Comparison of ENCODE assay signal across 25 mouse cellular contexts in genomic region chr16:7158856-7159826, GRCm38 (mm10).
DNase-seq lines count a peak whose midpoint lies in the region; ATAC-seq and TF ChIP-seq lines count a peak whose summit lies in the region.
"Had no signal": no experiment of that assay in that cellular context is flagged by ENCODE, and none has a peak within 500 bp of the region (broad histone marks: within the 10 kb centered on the region; RNA-seq: fewer than 3 reads in every experiment).

No protein-coding gene starts in this region.

- no peak for TF ChIP-seq CTCF in layer of hippocampus, adult 2 months (conservative IDR thresholded peaks at IDR 0.05)
- no peak for TF ChIP-seq CTCF in cerebellum, adult 2 months (IDR thresholded peaks at IDR 0.05; ENCODE audit: borderline replicate concordance, insufficient read depth, low read depth, low read length)
- no peak for TF ChIP-seq CTCF in lung, postnatal 0 days (IDR thresholded peaks at IDR 0.05)

- TF ChIP-seq EP300 in lung, postnatal 0 days (IDR thresholded peaks at IDR 0.05), result no peak

- peak; percentile 47 for ATAC-seq in forebrain, embryonic 14.5 days
- no peak for ATAC-seq in forebrain, embryonic 11.5 days (replicated peaks; ENCODE audit: low FRiP score)
- ATAC-seq in hindbrain, embryonic 14.5 days (ENCODE audit: low FRiP score), result no peak
- ATAC-seq in neural tube, embryonic 14.5 days (ENCODE audit: low read depth), result no peak; the same call in 1 of the 2 replicates
- ATAC-seq in lung, postnatal 0 days, result no peak
- ATAC-seq: CD4-positive, CD25-positive, alpha-beta regulatory T cell, adult 4 months; intestine, embryonic 16.5 days; Patski had no signal

- peaks cover 3% of the 10 kb centered on the region; the same call in 1 of the 2 replicates for H3K4me1 ChIP-seq in forebrain, embryonic 14.5 days (ENCODE audit: control insufficient read depth, insufficient read depth, low read length)
- H3K4me1 ChIP-seq in forebrain, embryonic 11.5 days (replicated peaks; ENCODE audit: control insufficient read depth, insufficient read depth, low read length), result peaks cover 3% of the 10 kb centered on the region; the same call in 1 of the 2 replicates
- peaks cover 31% of the 10 kb centered on the region for H3K4me1 ChIP-seq in hindbrain, embryonic 14.5 days (replicated peaks; ENCODE audit: control insufficient read depth, insufficient read depth, low read length)
- H3K4me1 ChIP-seq in neural tube, embryonic 14.5 days (ENCODE audit: control insufficient read depth, insufficient read depth, low read length), result peaks cover 32% of the 10 kb centered on the region
- H3K4me1 ChIP-seq in cerebellum, adult 2 months (ENCODE audit: control insufficient read depth, insufficient read depth, low read length), result peaks cover 5% of the 10 kb centered on the region; the same call in 1 of the 2 replicates
- H3K4me1 ChIP-seq in lung, postnatal 0 days (ENCODE audit: insufficient read depth, low read depth, low read length), result no peaks in the 10 kb centered on the region
- H3K4me1 ChIP-seq: embryonic facial prominence, embryonic 15.5 days; lung, embryonic 15.5 days; neural tube, embryonic 12.5 days; stomach, embryonic 15.5 days had no signal

- H3K4me2 ChIP-seq in forebrain, embryonic 14.5 days (ENCODE audit: low read length), result no peak overlapping the region
- no peak overlapping the region for H3K4me2 ChIP-seq in forebrain, embryonic 11.5 days (ENCODE audit: low read depth, low read length, severe bottlenecking)
- H3K4me2 ChIP-seq in hindbrain, embryonic 14.5 days (replicated peaks), result no peak overlapping the region
- no peak overlapping the region for H3K4me2 ChIP-seq in neural tube, embryonic 14.5 days (ENCODE audit: low read depth, low read length)
- H3K4me2 ChIP-seq in lung, postnatal 0 days (replicated peaks; ENCODE audit: low read depth, low read length), result no peak overlapping the region
- H3K4me2 ChIP-seq: embryonic facial prominence, embryonic 15.5 days; kidney, embryonic 15.5 days; lung, embryonic 15.5 days; neural tube, embryonic 12.5 days; stomach, embryonic 15.5 days had no signal

- WGBS in forebrain, embryonic 14.5 days, result 43% methylated on average over 8 of the region's 8 CpGs
- 60% methylated on average over 8 of the region's 8 CpGs for WGBS in forebrain, embryonic 11.5 days
- 57% methylated on average over 8 of the region's 8 CpGs for WGBS in hindbrain, embryonic 14.5 days
- WGBS in neural tube, embryonic 14.5 days, result 53% methylated on average over 8 of the region's 8 CpGs
- 78% methylated on average over 8 of the region's 8 CpGs for WGBS in cerebellum, adult 2 months
- WGBS in lung, postnatal 0 days, result 73% methylated on average over 8 of the region's 8 CpGs

- H3K9me3 ChIP-seq in forebrain, embryonic 14.5 days (replicated peaks; ENCODE audit: control insufficient read depth, low read length), result no peaks in the 10 kb centered on the region
- H3K9me3 ChIP-seq in forebrain, embryonic 11.5 days (ENCODE audit: control insufficient read depth, low read length), result no peaks in the 10 kb centered on the region
- no peaks in the 10 kb centered on the region for H3K9me3 ChIP-seq in hindbrain, embryonic 14.5 days (ENCODE audit: control insufficient read depth, low read length)
- no peaks in the 10 kb centered on the region for H3K9me3 ChIP-seq in neural tube, embryonic 14.5 days (ENCODE audit: control insufficient read depth, low read length)
- H3K9me3 ChIP-seq in lung, postnatal 0 days (ENCODE audit: low read length), result no peaks in the 10 kb centered on the region
- H3K9me3 ChIP-seq: embryonic facial prominence, embryonic 15.5 days; kidney, embryonic 15.5 days; lung, embryonic 15.5 days; neural tube, embryonic 12.5 days; stomach, embryonic 15.5 days had no signal

- H3K27ac ChIP-seq in forebrain, embryonic 14.5 days (ENCODE audit: low read depth, low read length), result no peak overlapping the region
- no peak overlapping the region for H3K27ac ChIP-seq in forebrain, embryonic 11.5 days (ENCODE audit: low read depth, low read length)
- peak overlapping the region; percentile 8; the same call in 1 of the 2 replicates for H3K27ac ChIP-seq in layer of hippocampus, adult 2 months
- H3K27ac ChIP-seq in hindbrain, embryonic 14.5 days, result peak overlapping the region; percentile 68
- H3K27ac ChIP-seq in neural tube, embryonic 14.5 days (ENCODE audit: low read depth, low read length), result peak overlapping the region; percentile 74
- no peak overlapping the region for H3K27ac ChIP-seq in cerebellum, adult 2 months (ENCODE audit: insufficient read depth, low read length)
- no peak overlapping the region for H3K27ac ChIP-seq in lung, postnatal 0 days (ENCODE audit: low read length)
- H3K27ac ChIP-seq: embryonic facial prominence, embryonic 15.5 days; kidney, embryonic 15.5 days; liver, embryonic 14.5 days; lung, embryonic 15.5 days; neural tube, embryonic 12.5 days; stomach, embryonic 15.5 days had no signal

- H3K4me3 ChIP-seq in forebrain, embryonic 14.5 days (ENCODE audit: low read depth, low read length), result no peak overlapping the region
- H3K4me3 ChIP-seq in forebrain, embryonic 11.5 days (ENCODE audit: low read depth, low read length), result no peak overlapping the region
- H3K4me3 ChIP-seq in layer of hippocampus, adult 2 months, result no peak overlapping the region
- H3K4me3 ChIP-seq in hindbrain, embryonic 14.5 days (replicated peaks; ENCODE audit: low read length), result no peak overlapping the region
- H3K4me3 ChIP-seq in neural tube, embryonic 14.5 days (ENCODE audit: low read depth, low read length), result no peak overlapping the region
- H3K4me3 ChIP-seq in cerebellum, adult 2 months (replicated peaks; ENCODE audit: insufficient read depth, low read depth, low read length), result no peak overlapping the region
- H3K4me3 ChIP-seq in lung, postnatal 0 days (ENCODE audit: low read depth, low read length), result no peak overlapping the region
- H3K4me3 ChIP-seq: embryonic facial prominence, embryonic 15.5 days; kidney, embryonic 15.5 days; lung, embryonic 15.5 days; neural tube, embryonic 12.5 days; stomach, embryonic 15.5 days had no signal

- DNase-seq in forebrain, embryonic 14.5 days (ENCODE audit: low spot score), result peak; percentile 57
- DNase-seq in forebrain, embryonic 11.5 days (ENCODE audit: low spot score), result no peak
- no peak for DNase-seq in layer of hippocampus, adult 2 months (ENCODE audit: low spot score in 2 of 2)
- no peak for DNase-seq in layer of hippocampus, adult 9-10 months (ENCODE audit: low spot score)
- DNase-seq in hindbrain, embryonic 14.5 days (ENCODE audit: low spot score), result no peak
- DNase-seq in cerebellum, adult 2 months, result no peak
- DNase-seq in lung, postnatal 0 days (ENCODE audit: low spot score), result no peak
- DNase-seq: adrenal gland, adult 8-10 months; cerebellum, adult 11 months; cerebellum, postnatal 25 days; heart, adult 18-20 months; heart, postnatal 4 days; layer of hippocampus, postnatal 36 days; right cerebral cortex, postnatal 25 days; thymus, adult 2 months had no signal

- H3K27me3 ChIP-seq in forebrain, embryonic 14.5 days (replicated peaks; ENCODE audit: control insufficient read depth, insufficient read depth, low read length), result no peaks in the 10 kb centered on the region
- H3K27me3 ChIP-seq in forebrain, embryonic 11.5 days (ENCODE audit: control insufficient read depth, insufficient read depth, low read length), result no peaks in the 10 kb centered on the region
- no peaks in the 10 kb centered on the region for H3K27me3 ChIP-seq in hindbrain, embryonic 14.5 days (ENCODE audit: control insufficient read depth, insufficient read depth, low read length)
- no peaks in the 10 kb centered on the region for H3K27me3 ChIP-seq in neural tube, embryonic 14.5 days (ENCODE audit: control insufficient read depth, insufficient read depth, low read length)
- no peaks in the 10 kb centered on the region for H3K27me3 ChIP-seq in cerebellum, adult 2 months (ENCODE audit: control insufficient read depth, insufficient read depth, low read length)
- no peaks in the 10 kb centered on the region for H3K27me3 ChIP-seq in lung, postnatal 0 days (replicated peaks; ENCODE audit: insufficient read depth, low read length)
- H3K27me3 ChIP-seq: embryonic facial prominence, embryonic 15.5 days; kidney, embryonic 15.5 days; lung, embryonic 15.5 days; neural tube, embryonic 12.5 days; Patski; stomach, embryonic 15.5 days had no signal

- TF ChIP-seq POLR2A in cerebellum, adult 2 months (IDR thresholded peaks at IDR 0.05; ENCODE audit: borderline replicate concordance, insufficient read depth, low read length), result no peak

- no peaks in the 10 kb centered on the region for H3K36me3 ChIP-seq in forebrain, embryonic 14.5 days (ENCODE audit: control insufficient read depth, insufficient read depth, low read length)
- no peaks in the 10 kb centered on the region for H3K36me3 ChIP-seq in forebrain, embryonic 11.5 days (ENCODE audit: control insufficient read depth, insufficient read depth, low read length)
- no peaks in the 10 kb centered on the region for H3K36me3 ChIP-seq in hindbrain, embryonic 14.5 days (replicated peaks; ENCODE audit: control insufficient read depth, insufficient read depth)
- H3K36me3 ChIP-seq in neural tube, embryonic 14.5 days (ENCODE audit: control insufficient read depth, insufficient read depth, low read length), result no peaks in the 10 kb centered on the region
- no peaks in the 10 kb centered on the region for H3K36me3 ChIP-seq in lung, postnatal 0 days (ENCODE audit: insufficient read depth, low read length)
- H3K36me3 ChIP-seq: embryonic facial prominence, embryonic 15.5 days; kidney, embryonic 15.5 days; lung, embryonic 15.5 days; neural tube, embryonic 12.5 days; stomach, embryonic 15.5 days had no signal

- no peak overlapping the region for H3K9ac ChIP-seq in forebrain, embryonic 14.5 days (ENCODE audit: low read length)
- no peak overlapping the region for H3K9ac ChIP-seq in forebrain, embryonic 11.5 days (ENCODE audit: low read length)
- 0 out of 2 replicates have a peak overlapping the region, but pooled peaks have one; percentile 17 for H3K9ac ChIP-seq in hindbrain, embryonic 14.5 days
- no peak overlapping the region for H3K9ac ChIP-seq in neural tube, embryonic 14.5 days (replicated peaks; ENCODE audit: low read depth, low read length)
- no peak overlapping the region for H3K9ac ChIP-seq in lung, postnatal 0 days (replicated peaks; ENCODE audit: low read depth)
- H3K9ac ChIP-seq: embryonic facial prominence, embryonic 15.5 days; kidney, embryonic 15.5 days; liver, embryonic 14.5 days; lung, embryonic 15.5 days; neural tube, embryonic 12.5 days; stomach, embryonic 15.5 days had no signal

Comparison
In these comparisons a context has a peak if more than half of its experiments do, and no peak if none do; other contexts are left out.
1. H3K27ac ChIP-seq: peak in layer of hippocampus, adult 2 months (single experiment), hindbrain, embryonic 14.5 days (single experiment) and neural tube, embryonic 14.5 days (single experiment); none in forebrain, embryonic 14.5 days (single experiment), forebrain, embryonic 11.5 days (single experiment), cerebellum, adult 2 months (single experiment) and lung, postnatal 0 days (single experiment).